Mouse (Mus musculus) cortical plate, adult 2 months (tissue): ENCODE results near the gene Pbxip1.

Experiments used
- CTCF ChIP-seq: fragments of 200-500 bp; IDR thresholded peaks from 2 replicates; pipeline ENCODE4 v1.5.1; 2011; ENCODE audit warnings: mild to moderate bottlenecking, control low read depth, low read length; ENCODE audit not compliant: insufficient read depth; ENCODE audit errors: extremely low read depth
- POLR2A ChIP-seq: fragments of 200-500 bp; IDR thresholded peaks from 2 replicates; pipeline ENCODE4 v1.6.1; 2011; ENCODE audit warnings: mild to moderate bottlenecking, low read length, control low read depth; ENCODE audit not compliant: insufficient read depth; ENCODE audit errors: extremely low read depth

DNA sequence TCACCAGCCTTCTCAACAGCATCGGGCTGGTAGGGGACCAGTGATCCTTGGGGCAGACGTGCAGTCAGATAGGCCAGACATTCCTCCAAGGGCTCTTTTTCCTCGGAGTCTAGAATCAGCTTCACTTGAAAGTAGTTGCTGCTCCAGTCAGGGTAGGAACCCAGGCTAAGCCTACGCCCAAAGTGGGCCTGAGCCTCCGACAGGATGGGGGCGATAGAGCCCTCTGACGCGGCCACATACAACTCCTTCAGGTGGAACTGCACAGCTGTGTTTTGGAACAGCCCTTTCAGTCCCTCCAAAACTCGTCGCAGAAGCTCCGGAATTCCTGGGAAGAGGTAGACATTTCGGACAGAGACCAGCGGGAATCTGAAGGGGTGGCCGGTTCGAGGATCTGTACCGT lies 28.1 kb upstream of the Pbxip1 start:
- TF ChIP-seq CTCF (no peak), POLR2A (no peak)
